Mouse (Mus musculus) brain, embryonic 18.5 days (tissue): ENCODE measurements at regions not wholly inside any gene's neighbourhood (a gene's known extent, or its start where the extent isn't known, plus 50 kb on each side); places are given as distances from the start of the nearest gene placed in this dataset.

Experiments used
- DNase-seq: peaks from one replicate; pipeline ENCODE4 v3.0.0-alpha.2; 2012; ENCODE audit warnings: low read depth, low spot score

- DNase-seq: no peak
Measured at GRCm38 (mm10) chr1:64361959-64362638, 170.3 kb upstream of the Creb1 start.

- no peak for DNase-seq
Measured at GRCm38 (mm10) chr1:64343268-64343667, 189.2 kb upstream of the Creb1 start.

GRCm38 (mm10) chr1:64341596-64341995 is 190.8 kb upstream of the Creb1 start:
- DNase-seq: no peak

GRCm38 (mm10) chr1:64338575-64338961 is 193.9 kb upstream of the Creb1 start:
- DNase-seq: no peak

GRCm38 (mm10) chr1:64337619-64338574 is 194.5 kb upstream of the Creb1 start:
- no peak for DNase-seq

- DNase-seq: no peak
Measured at GRCm38 (mm10) chr1:64331566-64331965, 200.9 kb upstream of the Creb1 start.

GRCm38 (mm10) chr1:64330721-64331120 is 201.7 kb upstream of the Creb1 start:
- DNase-seq: no peak

- DNase-seq: no peak
Measured at GRCm38 (mm10) chr1:64322197-64322596, 200.1 kb upstream of the Klf7 start.

GRCm38 (mm10) chr1:64319155-64319582 is 197.1 kb upstream of the Klf7 start:
- no peak for DNase-seq

GRCm38 (mm10) chr1:64318440-64319154 is 196.5 kb upstream of the Klf7 start:
- no peak for DNase-seq

GRCm38 (mm10) chr1:64317032-64317636 is 195.1 kb upstream of the Klf7 start:
- no peak for DNase-seq

- DNase-seq: no peak
Measured at GRCm38 (mm10) chr1:64311371-64311770, 189.3 kb upstream of the Klf7 start.

- no peak for DNase-seq
Measured at GRCm38 (mm10) chr1:64308560-64308959, 186.5 kb upstream of the Klf7 start.

- DNase-seq: no peak
Measured at GRCm38 (mm10) chr1:64308088-64308487, 186.0 kb upstream of the Klf7 start.

- DNase-seq: peak; percentile 30
Measured at GRCm38 (mm10) chr1:64305427-64306213, 183.5 kb upstream of the Klf7 start.

GRCm38 (mm10) chr1:64302833-64303358 is 180.8 kb upstream of the Klf7 start:
- DNase-seq: no peak

- no peak for DNase-seq
Measured at GRCm38 (mm10) chr1:64301530-64302061, 179.5 kb upstream of the Klf7 start.

GRCm38 (mm10) chr1:64300951-64301529 is 179.0 kb upstream of the Klf7 start:
- no peak for DNase-seq

GRCm38 (mm10) chr1:64298950-64299349 is 176.9 kb upstream of the Klf7 start:
- DNase-seq: no peak

- DNase-seq: no peak
Measured at GRCm38 (mm10) chr1:64298188-64298587, 176.1 kb upstream of the Klf7 start.
